Mouse (Mus musculus): ENCODE measurements around the gene A1bg.

DNA sequence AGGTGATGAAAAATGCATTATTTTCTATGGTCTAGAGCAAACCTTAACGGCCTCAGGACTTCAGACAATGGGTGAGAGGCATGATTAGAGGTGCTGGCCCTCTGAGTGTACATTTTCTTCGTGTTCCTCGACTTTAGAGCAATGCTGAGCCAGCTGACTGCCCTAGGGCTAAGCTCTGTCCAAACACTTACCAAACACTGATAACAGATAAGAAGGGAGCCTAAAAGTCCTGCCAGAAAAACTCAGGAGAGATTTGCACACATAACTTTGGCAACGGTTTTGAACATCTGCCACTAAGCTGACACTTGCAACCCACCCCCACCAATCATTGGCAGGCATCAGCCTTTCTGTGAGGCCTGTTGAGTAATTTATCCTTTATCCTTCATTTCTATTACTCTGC is 2.9 kb upstream of the A1bg start:
- TF ChIP-seq POLR2A (IDR thresholded peaks at IDR 0.05; ENCODE audit: borderline replicate concordance, extremely low read depth, insufficient read depth, insufficient read length, poor library complexity, severe bottlenecking) (no peak), CTCF (IDR thresholded peaks at IDR 0.05; ENCODE audit: borderline replicate concordance, extremely low read depth, insufficient read depth, insufficient read length) (no peak)
